Mouse (Mus musculus) bone marrow, adult 2 months (tissue): ENCODE data around the gene Rab36.

Experiments used
- CTCF ChIP-seq: fragments of 200-500 bp; IDR thresholded peaks from 2 replicates; pipeline ENCODE4 v1.5.1; 2011; ENCODE audit warnings: low read length, control low read depth; ENCODE audit not compliant: control insufficient read depth, insufficient read depth
- POLR2A ChIP-seq: fragments of 200-500 bp; IDR thresholded peaks from 2 replicates; pipeline ENCODE4 v1.6.1; 2011; ENCODE audit warnings: low read depth, mild to moderate bottlenecking, control low read depth, low read length, borderline replicate concordance; ENCODE audit not compliant: control insufficient read depth

DNA sequence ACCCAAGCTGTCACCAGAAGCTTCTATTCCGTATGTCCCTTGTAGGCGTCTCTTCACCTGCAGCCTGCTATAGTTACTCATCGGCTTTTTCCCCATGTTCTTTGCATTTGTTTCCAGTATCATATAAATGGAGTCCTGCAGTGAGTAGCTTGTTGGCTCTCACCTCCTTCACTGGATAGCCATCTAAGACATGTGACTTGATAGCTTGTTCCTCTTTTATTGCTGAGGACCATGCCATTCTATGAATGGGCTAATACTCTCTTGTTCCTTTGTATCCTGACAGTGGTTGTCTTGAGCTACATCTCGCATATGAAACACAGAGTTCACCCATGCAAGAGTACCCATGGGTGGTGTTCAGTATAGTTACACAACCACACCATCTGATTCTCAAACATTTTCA, 51.6 kb downstream of the Rab36 start:
- TF ChIP-seq CTCF (no peak), POLR2A (no peak)
